Mouse (Mus musculus): ENCODE measurements around the gene Ntm. TPM values are rescaled to one million over a fixed set of nuclear protein-coding genes. Genes with fewer than 3 reads are reported as not detected.

The Ntm gene
- polyA plus RNA-seq, 1 experiment from 2014 or later, result 0.76 TPM

DNA sequence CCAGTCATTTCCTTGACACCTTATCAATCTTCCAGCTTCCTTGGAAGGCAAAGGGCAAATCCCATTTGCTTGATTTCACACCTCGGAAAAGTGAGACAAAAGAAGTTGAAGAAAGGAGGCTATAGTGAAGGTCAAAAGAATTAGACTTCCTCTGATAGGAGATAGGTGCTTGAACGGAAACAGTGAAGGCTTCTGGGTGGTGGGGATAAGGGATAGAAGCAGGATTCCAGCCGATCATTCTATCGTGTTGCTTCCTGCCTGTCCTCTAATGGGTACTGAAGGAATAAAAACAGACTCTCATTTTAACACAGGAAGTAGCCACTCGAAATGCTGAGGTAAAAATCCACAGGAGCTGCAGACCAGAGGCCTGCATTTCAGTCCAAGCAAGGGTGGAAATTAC, 191.1 kb downstream of the Ntm start:
- TF ChIP-seq CTCF (IDR thresholded peaks at IDR 0.05) (no peak), EP300 (IDR thresholded peaks at IDR 0.05) (no peak)
- no peak overlapping the region for H3K4me3 ChIP-seq (ENCODE audit: low read depth, low read length)
- no peak overlapping the region for H3K9ac ChIP-seq (replicated peaks; ENCODE audit: low read depth)
- no peak overlapping the region for H3K27ac ChIP-seq (ENCODE audit: low read length)
- WGBS, result 14% methylated on average over 5 of the region's 5 CpGs
- no peaks in the 10 kb centered on the region for H3K27me3 ChIP-seq (replicated peaks; ENCODE audit: insufficient read depth, low read length)
- DNase-seq (ENCODE audit: low spot score), result no peak
- no peaks in the 10 kb centered on the region for H3K36me3 ChIP-seq (ENCODE audit: insufficient read depth, low read length)
- H3K4me1 ChIP-seq (ENCODE audit: insufficient read depth, low read depth, low read length), result no peaks in the 10 kb centered on the region
- no peak overlapping the region for H3K4me2 ChIP-seq (replicated peaks; ENCODE audit: low read depth, low read length)
- no peaks in the 10 kb centered on the region for H3K9me3 ChIP-seq (ENCODE audit: low read length)
- ATAC-seq, result no peak

DNA sequence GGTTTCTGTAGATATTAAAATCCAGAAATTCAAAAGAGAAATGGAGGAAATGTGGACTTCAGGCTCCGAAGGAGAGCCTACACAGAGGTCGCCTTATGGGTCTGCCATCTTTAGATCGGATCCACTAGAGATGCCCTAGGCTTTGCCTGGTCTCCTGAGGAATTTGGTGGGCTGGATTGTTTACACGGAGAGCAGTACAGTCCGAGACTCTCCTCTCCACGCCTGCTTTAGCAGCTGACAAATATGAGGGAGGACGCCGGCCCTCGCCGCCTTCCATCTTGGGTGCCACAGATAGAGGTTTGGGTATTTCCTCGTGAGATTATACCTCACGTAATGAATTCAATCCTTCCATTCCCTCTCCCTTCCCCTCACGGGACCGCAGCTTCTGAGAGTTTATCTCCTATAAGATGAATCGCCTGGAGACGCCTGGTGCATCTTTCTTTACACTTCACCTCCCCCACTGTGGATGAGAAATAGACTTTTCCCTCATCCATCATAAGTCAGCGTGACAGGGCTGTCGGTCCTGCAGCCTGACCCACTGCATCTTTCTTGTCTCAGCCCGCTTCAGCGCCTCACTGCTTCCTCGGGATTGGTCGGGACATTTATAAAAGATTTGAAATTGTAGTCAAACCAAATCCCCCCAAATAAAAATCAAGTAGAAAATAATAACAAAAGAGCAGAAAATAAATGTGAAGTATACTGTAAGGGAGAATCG, 191.7 kb downstream of the Ntm start:
- no peak overlapping the region for H3K27ac ChIP-seq (ENCODE audit: low read length)
- no peak for TF ChIP-seq CTCF (IDR thresholded peaks at IDR 0.05)
- TF ChIP-seq EP300 (IDR thresholded peaks at IDR 0.05), result no peak
- WGBS, result 41% methylated on average over 23 of the region's 23 CpGs

DNA sequence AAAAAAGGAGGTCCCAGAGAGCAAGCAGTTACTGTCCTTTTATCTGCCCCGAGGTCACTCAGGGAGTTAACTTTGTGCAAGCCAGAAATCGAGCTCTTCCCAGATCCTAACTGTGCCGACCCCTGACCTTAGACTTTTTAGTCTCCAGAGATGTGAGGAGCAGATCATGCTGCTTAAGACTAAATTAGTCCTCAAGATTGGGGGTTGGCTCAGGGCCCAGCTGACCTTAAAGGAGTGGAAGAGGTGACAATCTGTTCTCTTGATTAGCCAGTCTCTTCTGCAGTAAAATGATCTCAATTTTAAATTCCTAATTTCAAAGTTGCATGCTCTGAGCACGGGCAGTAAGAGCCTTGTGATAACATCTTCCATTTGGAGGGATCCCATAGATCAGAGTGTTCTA, 193.6 kb downstream of the Ntm start:
- Histone ChIP-seq H3K27me3 (replicated peaks; ENCODE audit: insufficient read depth, low read length) (no peaks in the 10 kb centered on the region), H3K9ac (replicated peaks; ENCODE audit: low read depth) (no peak overlapping the region), H3K4me3 (ENCODE audit: low read depth, low read length) (no peak overlapping the region), H3K36me3 (ENCODE audit: insufficient read depth, low read length) (no peaks in the 10 kb centered on the region), H3K9me3 (ENCODE audit: low read length) (no peaks in the 10 kb centered on the region), H3K4me2 (replicated peaks; ENCODE audit: low read depth, low read length) (no peak overlapping the region), H3K27ac (ENCODE audit: low read length) (no peak overlapping the region), H3K4me1 (ENCODE audit: insufficient read depth, low read depth, low read length) (no peaks in the 10 kb centered on the region)
- no peak for ATAC-seq
- TF ChIP-seq EP300 (IDR thresholded peaks at IDR 0.05) (no peak), CTCF (IDR thresholded peaks at IDR 0.05) (no peak)
- WGBS, result 45% methylated on average over 4 of the region's 4 CpGs
- no peak for DNase-seq (ENCODE audit: low spot score)

More for the DNA sequence above, 191.7 kb downstream of the Ntm start:
- no peak overlapping the region for H3K4me3 ChIP-seq (ENCODE audit: low read depth, low read length)
- no peak for ATAC-seq
- H3K27me3 ChIP-seq (replicated peaks; ENCODE audit: insufficient read depth, low read length), result no peaks in the 10 kb centered on the region
- DNase-seq (ENCODE audit: low spot score), result no peak
- H3K4me1 ChIP-seq (ENCODE audit: insufficient read depth, low read depth, low read length), result no peaks in the 10 kb centered on the region
- no peaks in the 10 kb centered on the region for H3K9me3 ChIP-seq (ENCODE audit: low read length)
- no peak overlapping the region for H3K4me2 ChIP-seq (replicated peaks; ENCODE audit: low read depth, low read length)
- H3K9ac ChIP-seq (replicated peaks; ENCODE audit: low read depth), result no peak overlapping the region
- H3K36me3 ChIP-seq (ENCODE audit: insufficient read depth, low read length), result no peaks in the 10 kb centered on the region

DNA sequence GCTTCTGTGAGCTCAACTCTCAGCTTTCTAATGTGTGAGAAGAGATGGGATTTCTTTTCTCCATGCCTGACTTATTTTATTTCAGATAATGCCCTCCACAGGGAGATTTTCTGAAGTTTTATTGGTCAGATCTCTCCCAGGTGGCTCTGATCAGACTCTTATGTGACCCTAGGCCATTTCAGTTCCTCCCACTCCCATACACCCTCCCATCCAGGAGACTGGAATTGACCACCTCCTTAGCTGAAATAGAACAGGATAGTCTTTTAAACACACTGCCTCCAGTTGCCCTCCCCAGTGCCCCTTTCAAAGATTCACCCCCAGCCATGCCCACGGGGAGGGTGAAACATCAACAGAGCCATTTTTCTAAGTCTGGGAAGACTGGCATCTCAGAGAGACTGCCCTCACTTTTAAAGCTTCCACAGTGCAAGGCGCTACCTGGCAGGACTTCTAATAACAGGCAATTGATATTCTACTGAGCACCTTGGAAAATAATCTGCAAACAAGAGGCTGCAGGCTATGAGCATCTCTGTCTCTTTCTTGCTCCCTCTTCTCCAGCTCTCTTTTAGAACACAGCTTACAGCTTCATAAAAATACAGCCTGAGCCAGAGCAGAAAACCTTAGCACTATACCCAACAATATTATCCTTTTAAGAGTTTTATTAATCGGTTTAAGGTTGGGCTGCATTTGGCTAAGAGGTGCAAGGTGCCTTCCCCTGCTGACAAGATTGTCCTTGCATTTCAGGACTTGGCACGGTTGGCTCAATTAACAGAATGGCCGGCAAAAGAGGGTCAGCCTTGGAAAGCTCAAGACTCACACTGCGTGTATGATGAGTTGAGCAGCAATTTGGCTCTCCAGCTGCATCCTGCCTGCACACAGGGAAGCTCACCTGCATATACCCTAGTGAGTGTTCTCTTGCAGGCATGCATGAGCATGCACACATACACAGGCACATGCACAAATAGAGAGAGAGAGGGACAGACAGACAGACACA, 196.7 kb downstream of the Ntm start:
- WGBS, result 67% methylated on average over 6 of the region's 6 CpGs
- no peak for DNase-seq (ENCODE audit: low spot score)

DNA sequence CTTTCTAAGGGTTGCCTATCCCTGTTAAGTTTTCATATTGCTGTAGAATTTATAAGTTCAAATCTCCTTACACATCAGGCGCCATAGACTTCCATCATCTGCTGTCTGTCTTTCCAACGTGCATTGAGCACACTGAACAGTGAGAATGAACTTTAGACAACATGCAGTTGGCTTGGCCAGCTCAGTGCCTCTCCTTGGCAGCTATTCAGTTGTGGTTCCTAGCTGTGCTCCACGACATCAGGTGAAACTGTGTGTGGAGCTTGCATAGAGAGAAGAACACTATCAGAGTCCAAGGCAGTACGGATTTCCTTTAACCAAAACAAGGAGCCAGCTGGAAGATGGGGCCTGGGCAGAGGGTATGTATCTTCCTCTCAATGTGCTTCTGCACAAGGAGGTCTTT, 199.6 kb downstream of the Ntm start:
- Histone ChIP-seq H3K36me3 (ENCODE audit: insufficient read depth, low read length) (no peaks in the 10 kb centered on the region), H3K4me1 (ENCODE audit: insufficient read depth, low read depth, low read length) (no peaks in the 10 kb centered on the region), H3K27me3 (replicated peaks; ENCODE audit: insufficient read depth, low read length) (no peaks in the 10 kb centered on the region), H3K9me3 (ENCODE audit: low read length) (no peaks in the 10 kb centered on the region), H3K4me2 (replicated peaks; ENCODE audit: low read depth, low read length) (no peak overlapping the region), H3K9ac (replicated peaks; ENCODE audit: low read depth) (no peak overlapping the region), H3K27ac (ENCODE audit: low read length) (no peak overlapping the region), H3K4me3 (ENCODE audit: low read depth, low read length) (no peak overlapping the region)
- DNase-seq (ENCODE audit: low spot score), result no peak
- no peak for ATAC-seq
- TF ChIP-seq EP300 (IDR thresholded peaks at IDR 0.05), result no peak
- TF ChIP-seq CTCF (IDR thresholded peaks at IDR 0.05), result no peak
- 74% methylated on average over 4 of the region's 4 CpGs for WGBS

More for the DNA sequence above, 196.7 kb downstream of the Ntm start:
- Histone ChIP-seq H3K9ac (replicated peaks; ENCODE audit: low read depth) (no peak overlapping the region), H3K27me3 (replicated peaks; ENCODE audit: insufficient read depth, low read length) (no peaks in the 10 kb centered on the region), H3K4me2 (replicated peaks; ENCODE audit: low read depth, low read length) (no peak overlapping the region), H3K4me1 (ENCODE audit: insufficient read depth, low read depth, low read length) (no peaks in the 10 kb centered on the region), H3K36me3 (ENCODE audit: insufficient read depth, low read length) (no peaks in the 10 kb centered on the region), H3K27ac (ENCODE audit: low read length) (no peak overlapping the region), H3K4me3 (ENCODE audit: low read depth, low read length) (no peak overlapping the region), H3K9me3 (ENCODE audit: low read length) (no peaks in the 10 kb centered on the region)
- ATAC-seq, result no peak
- TF ChIP-seq CTCF (IDR thresholded peaks at IDR 0.05) (no peak), EP300 (IDR thresholded peaks at IDR 0.05) (no peak)

DNA sequence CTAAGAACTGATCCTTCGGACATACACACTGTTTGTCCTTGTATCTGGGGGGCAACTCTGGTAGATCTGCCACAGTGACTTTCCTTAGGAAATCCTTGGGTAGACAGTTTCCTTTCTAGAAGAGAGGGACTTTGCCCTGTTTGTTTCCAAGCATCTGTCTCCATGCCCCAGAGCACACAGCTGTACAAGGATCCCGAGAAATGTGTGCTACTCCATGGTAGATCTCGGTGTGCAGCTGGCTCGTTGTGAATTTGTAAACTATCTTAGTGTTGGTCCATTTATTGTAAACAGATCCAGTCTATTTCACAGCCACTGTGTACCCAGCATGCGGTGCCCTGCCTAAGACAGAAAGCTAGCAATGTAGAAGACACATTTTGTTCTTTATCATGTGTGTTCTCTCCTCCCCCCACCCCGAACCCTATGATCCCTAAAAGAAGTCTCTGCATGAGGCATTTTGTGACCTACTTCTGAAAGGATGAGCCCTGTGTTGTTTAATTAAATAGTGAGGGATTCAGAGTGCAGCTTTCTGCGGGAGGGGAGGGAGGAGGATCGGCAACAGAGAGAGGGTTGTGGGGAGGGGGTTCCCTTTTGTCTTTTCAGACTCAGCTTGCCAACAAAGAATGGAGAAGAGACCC, 200.9 kb downstream of the Ntm start:
- H3K4me1 ChIP-seq (ENCODE audit: insufficient read depth, low read depth, low read length), result no peaks in the 10 kb centered on the region
- no peaks in the 10 kb centered on the region for H3K36me3 ChIP-seq (ENCODE audit: insufficient read depth, low read length)
- H3K9ac ChIP-seq (replicated peaks; ENCODE audit: low read depth), result no peak overlapping the region
- no peak overlapping the region for H3K4me2 ChIP-seq (replicated peaks; ENCODE audit: low read depth, low read length)
- DNase-seq (ENCODE audit: low spot score), result no peak
- H3K27ac ChIP-seq (ENCODE audit: low read length), result no peak overlapping the region
- 48% methylated on average over 8 of the region's 8 CpGs for WGBS
- no peaks in the 10 kb centered on the region for H3K27me3 ChIP-seq (replicated peaks; ENCODE audit: insufficient read depth, low read length)
- TF ChIP-seq EP300 (IDR thresholded peaks at IDR 0.05), result no peak
- TF ChIP-seq CTCF (IDR thresholded peaks at IDR 0.05), result no peak
- H3K4me3 ChIP-seq (ENCODE audit: low read depth, low read length), result no peak overlapping the region
- H3K9me3 ChIP-seq (ENCODE audit: low read length), result no peaks in the 10 kb centered on the region
- ATAC-seq, result no peak; the same call in 1 of the 2 replicates
